Mouse (Mus musculus) midbrain, embryonic 10.5 days (tissue): ENCODE data around the gene Arsa. TPM values are rescaled to one million over a fixed set of nuclear protein-coding genes. Genes with fewer than 3 reads are reported as not detected.

ENCODE experiments used
- DNase-seq: peaks from one replicate; pipeline ENCODE4 v3.0.0-alpha.2; 2017; ENCODE audit warnings: low spot score
- H3K27ac ChIP-seq: fragments of 300-500 bp; sonication (generic); replicated peaks from 2 replicates; pipeline ENCODE4 v1.5.1; 2016; ENCODE audit warnings: mild to moderate bottlenecking
- H3K27me3 ChIP-seq: fragments of 300-500 bp; sonication (generic); 2 replicates; pipeline ENCODE4 v1.6.1; 2016; ENCODE audit warnings: low read depth, mild to moderate bottlenecking; ENCODE audit not compliant: poor library complexity, severe bottlenecking
- H3K36me3 ChIP-seq: fragments of 300-500 bp; sonication (generic); 2 replicates; pipeline ENCODE4 v1.6.1; 2016; ENCODE audit warnings: mild to moderate bottlenecking, moderate library complexity
- H3K4me1 ChIP-seq: fragments of 300-500 bp; sonication (generic); 2 replicates; pipeline ENCODE4 v1.6.1; 2016
- H3K4me3 ChIP-seq: fragments of 300-500 bp; sonication (generic); 2 replicates; pipeline ENCODE4 v1.5.1; 2016; ENCODE audit warnings: mild to moderate bottlenecking, moderate library complexity
- H3K9me3 ChIP-seq: fragments of 300-500 bp; sonication (generic); replicated peaks from 2 replicates; pipeline ENCODE4 v1.6.1; 2016; ENCODE audit warnings: mild to moderate bottlenecking
- WGBS: fragments of 180-500 bp; shearing (Covaris S2); methylation state at CpG from one replicate; pipeline ENCODE4 v1.1.7; 2016; 5-methylcytosine and 5-hydroxymethylcytosine counted together
- polyA plus RNA-seq: library from polyadenylated mRNA; unstranded; fragments of >200 nt; fragmentation: Nextera tagmentation; extraction: Ambion mirVana; gene quantifications from 2 replicates; pipeline ENCODE4 v1.2.1, GENCODE M21; 2016

Arsa gene
- 13.5 and 14.0 TPM in 2 replicates for polyA plus RNA-seq

DNA sequence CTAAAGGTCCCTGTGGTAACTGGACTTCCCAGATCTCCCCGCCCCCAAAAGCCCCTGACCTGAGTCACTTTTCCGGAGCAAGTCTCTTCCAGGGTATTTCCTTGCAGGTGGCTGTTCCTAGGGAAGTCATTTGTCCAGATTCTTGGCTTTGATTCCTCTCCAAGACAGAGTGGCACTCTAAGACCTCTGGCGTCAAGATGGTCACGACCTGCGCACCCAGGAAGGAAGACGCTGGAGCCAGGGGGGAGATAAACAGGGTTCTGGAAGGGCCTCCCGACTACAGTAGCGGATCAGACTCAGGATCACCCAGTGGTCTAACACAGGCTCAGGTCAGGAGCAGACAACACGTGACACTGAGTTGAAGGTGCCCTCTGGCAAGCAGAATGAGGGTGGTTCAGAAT is at the start of gene Arsa:
Arsa (minus strand) TSS at position 335 of the 401 bp plus-strand sequence.
- 34% methylated on average over 9 of the region's 9 CpGs for WGBS
- Histone ChIP-seq H3K27ac (peak within 1 kb of the TSS; percentile 85), H3K9me3 (no peaks in the 10 kb centered on the region), H3K4me3 (peak within 1 kb of the TSS; percentile 70), H3K4me1 (peaks cover 30% of the 10 kb centered on the region), H3K27me3 (peaks cover 19% of the 10 kb centered on the region), H3K36me3 (0 out of 2 replicates have a peak, but pooled peaks cover 2% of the 10 kb centered on the region)
- no peak for DNase-seq

DNA sequence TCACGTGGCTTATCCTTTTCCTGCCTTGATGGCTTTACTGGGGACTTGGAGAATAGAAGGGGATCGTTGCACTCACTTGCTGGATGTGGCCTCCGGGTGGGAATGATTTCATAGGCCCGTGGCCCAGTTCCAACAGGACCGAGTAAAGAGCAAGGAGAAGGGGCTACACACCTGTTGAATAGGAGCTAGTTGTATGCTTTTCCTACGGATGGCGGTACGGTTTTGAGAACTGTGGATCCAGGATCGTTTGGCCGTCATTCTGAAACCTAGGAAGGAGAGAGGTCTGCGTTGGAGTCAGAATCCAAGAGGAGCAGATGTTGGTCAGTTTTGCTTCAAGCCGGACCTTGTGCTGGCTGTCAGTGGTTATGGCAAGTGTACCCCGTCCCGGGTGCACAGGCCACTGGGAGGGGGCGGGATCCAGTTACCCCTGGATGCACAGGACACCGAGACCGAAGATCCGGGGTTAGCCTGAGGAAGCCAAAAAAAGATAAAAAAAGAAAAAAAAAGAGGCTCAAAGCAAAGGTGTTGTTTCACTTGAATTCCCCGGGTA is 49.6 kb upstream of the Arsa start:
- DNase-seq, result no peak
- H3K9me3 ChIP-seq, result no peaks in the 10 kb centered on the region
- peaks cover 52% of the 10 kb centered on the region for H3K27me3 ChIP-seq
- no peak overlapping the region for H3K27ac ChIP-seq
- no peak overlapping the region for H3K4me3 ChIP-seq
- H3K36me3 ChIP-seq, result peaks cover 5% of the 10 kb centered on the region; the same call in 1 of the 2 replicates
- H3K4me1 ChIP-seq, result peaks cover 18% of the 10 kb centered on the region
- 91% methylated on average over 19 of the region's 19 CpGs for WGBS

DNA sequence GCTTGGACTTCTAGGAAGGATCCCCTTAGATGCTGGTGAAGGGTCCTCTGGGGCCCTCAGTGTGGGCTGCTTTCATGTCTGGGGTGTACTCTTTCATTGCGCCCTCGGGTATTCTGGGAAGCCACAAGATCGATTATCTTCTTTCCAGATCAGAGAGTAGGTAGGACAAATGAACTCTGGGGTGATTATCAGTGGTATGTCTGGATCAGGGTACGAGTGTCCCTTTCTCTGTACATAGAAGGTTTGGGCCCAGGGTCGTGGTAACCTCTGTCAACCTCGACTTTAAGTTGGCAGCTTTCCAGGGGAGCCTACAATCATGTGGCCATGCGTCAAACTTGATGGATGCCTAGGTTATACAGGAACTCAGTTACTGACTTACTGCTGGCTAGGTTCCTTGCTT is 48.7 kb upstream of the Arsa start:
- no peak for DNase-seq
- Histone ChIP-seq H3K4me3 (no peak overlapping the region), H3K27me3 (peaks cover 52% of the 10 kb centered on the region), H3K36me3 (peaks cover 5% of the 10 kb centered on the region; the same call in 1 of the 2 replicates), H3K9me3 (no peaks in the 10 kb centered on the region), H3K4me1 (peaks cover 16% of the 10 kb centered on the region), H3K27ac (no peak overlapping the region)
- 89% methylated on average over 7 of the region's 7 CpGs for WGBS

DNA sequence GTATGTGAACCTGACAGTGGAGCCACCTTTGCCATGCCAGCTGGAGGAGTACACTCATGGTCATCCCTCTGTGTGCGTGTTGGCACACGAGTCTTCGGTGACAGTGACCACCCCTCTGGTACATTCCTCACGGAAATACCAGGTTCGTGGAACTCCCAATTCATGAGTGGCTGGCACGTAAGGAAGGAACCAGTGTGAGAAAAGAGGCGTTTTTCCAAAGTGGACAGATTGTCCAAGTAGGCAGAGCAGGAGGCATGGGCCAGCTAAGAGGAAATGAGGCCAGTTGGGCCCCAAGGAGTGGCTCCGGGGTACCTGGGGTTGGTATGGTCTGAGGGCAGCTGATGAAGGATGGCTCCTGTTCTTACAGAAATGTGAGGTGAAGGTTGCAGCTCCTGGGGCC is 48.2 kb upstream of the Arsa start:
- H3K4me3 ChIP-seq, result no peak overlapping the region
- DNase-seq, result no peak
- no peaks in the 10 kb centered on the region for H3K9me3 ChIP-seq
- peaks cover 52% of the 10 kb centered on the region for H3K27me3 ChIP-seq
- 93% methylated on average over 8 of the region's 8 CpGs for WGBS
- H3K36me3 ChIP-seq, result peaks cover 5% of the 10 kb centered on the region; the same call in 1 of the 2 replicates
- peaks cover 16% of the 10 kb centered on the region for H3K4me1 ChIP-seq
- no peak overlapping the region for H3K27ac ChIP-seq

DNA sequence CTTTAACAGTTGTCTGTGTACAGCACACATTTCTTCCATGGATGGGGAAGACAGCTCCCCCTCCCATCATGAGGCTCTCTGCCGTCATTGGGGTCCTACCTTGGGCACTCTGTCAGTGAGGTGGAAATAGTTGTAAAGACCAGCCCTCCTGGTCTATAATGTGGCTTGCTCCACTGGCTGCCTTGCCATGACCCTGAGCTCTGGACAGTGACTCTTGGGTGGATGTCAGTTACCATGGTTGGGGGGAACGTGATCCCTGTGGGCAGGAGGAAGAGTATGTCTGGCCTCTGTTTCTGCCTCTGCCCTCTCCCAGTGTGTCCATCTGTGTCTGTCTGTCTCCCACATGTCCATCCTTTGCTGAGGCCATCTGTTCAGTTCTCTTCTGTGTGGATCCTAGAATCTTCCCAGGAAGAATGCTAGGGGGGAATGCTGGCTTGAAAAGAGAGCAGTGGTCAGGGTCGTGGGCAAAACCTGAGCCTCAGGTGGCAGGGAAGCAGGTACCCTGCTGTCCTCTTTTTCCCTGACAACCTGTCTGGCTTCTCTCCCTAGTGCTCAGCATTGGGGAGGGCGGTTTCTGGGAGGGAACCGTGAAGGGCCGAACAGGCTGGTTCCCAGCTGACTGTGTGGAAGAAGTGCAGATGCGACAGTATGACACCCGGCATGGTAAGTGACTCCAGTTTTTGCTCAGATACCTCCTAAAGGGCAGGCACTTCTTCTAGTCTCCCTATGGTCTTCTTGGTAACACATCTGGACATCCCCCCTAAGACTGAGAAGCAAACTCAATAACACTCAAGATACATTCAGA is 47.6 kb upstream of the Arsa start:
- H3K4me1 ChIP-seq, result peaks cover 13% of the 10 kb centered on the region
- no peak overlapping the region for H3K27ac ChIP-seq
- WGBS, result 73% methylated on average over 8 of the region's 8 CpGs
- no peak for DNase-seq
- peaks cover 5% of the 10 kb centered on the region; the same call in 1 of the 2 replicates for H3K36me3 ChIP-seq
- no peaks in the 10 kb centered on the region for H3K9me3 ChIP-seq
- H3K27me3 ChIP-seq, result peaks cover 53% of the 10 kb centered on the region
- peak overlapping the region; percentile 69 for H3K4me3 ChIP-seq

DNA sequence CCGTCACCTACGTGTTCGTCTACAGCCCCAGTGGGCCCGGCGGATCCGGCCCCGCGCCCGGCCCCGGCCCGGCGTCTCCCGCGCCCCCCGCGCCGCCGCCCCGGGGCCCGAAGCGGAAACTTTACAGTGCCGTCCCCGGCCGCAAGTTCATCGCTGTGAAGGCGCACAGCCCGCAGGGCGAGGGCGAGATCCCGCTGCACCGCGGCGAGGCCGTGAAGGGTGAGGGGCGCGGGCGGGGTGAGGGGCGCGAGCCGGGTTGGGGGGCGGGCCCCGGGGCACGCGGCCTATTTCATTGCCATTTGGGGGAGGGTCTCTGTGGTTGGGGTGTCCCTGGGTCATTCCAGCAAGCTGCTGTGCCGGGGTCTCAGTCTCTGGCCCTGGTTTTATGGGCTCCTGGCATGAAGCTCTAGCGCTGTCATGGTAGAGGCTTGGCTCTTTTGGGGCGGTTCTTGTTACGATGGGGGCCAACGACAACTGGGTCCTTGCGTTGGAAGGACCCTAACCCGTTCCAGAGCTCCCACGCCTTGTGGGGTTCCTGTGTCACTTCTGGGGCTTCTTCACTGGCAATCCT is 46.9 kb upstream of the Arsa start:
- Histone ChIP-seq H3K27me3 (peaks cover 53% of the 10 kb centered on the region), H3K9me3 (no peaks in the 10 kb centered on the region), H3K36me3 (peaks cover 5% of the 10 kb centered on the region; the same call in 1 of the 2 replicates), H3K4me1 (peaks cover 13% of the 10 kb centered on the region), H3K27ac (no peak overlapping the region; the same call in 1 of the 2 replicates), H3K4me3 (peak overlapping the region; percentile 69)
- WGBS, result 2% methylated on average over 52 of the region's 52 CpGs
- DNase-seq, result peak; percentile 44

DNA sequence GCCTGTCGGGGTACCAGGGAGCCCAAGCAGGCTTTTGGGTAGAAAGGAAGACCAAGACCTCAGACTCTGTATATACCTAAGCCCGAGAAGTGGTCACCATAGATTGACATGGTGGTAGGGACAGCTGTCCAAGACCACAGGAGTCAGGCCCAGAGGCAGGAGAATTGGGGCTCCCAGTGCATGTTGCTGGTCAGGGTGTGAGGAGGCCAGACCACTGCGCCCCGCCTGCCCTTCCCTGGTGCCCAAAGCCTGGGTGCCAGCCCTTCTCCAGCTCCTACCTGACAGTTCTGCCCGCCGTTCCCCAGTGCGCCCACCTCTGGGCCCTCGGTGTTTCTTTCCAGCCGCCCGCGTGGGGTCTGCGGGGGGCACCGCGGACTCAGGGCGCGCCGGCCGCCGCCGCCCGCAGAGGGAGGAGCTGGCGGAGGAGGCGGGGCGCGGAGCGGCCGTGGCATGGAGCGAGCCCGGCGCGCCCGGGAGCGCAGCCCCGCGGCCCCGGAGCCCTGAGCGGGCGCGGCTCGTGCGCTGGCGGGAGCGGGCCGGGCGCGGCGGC is 46.1 kb upstream of the Arsa start:
- H3K27ac ChIP-seq, result no peak overlapping the region
- peaks cover 13% of the 10 kb centered on the region for H3K4me1 ChIP-seq
- H3K9me3 ChIP-seq, result no peaks in the 10 kb centered on the region
- H3K36me3 ChIP-seq, result peaks cover 5% of the 10 kb centered on the region; the same call in 1 of the 2 replicates
- WGBS, result 10% methylated on average over 37 of the region's 47 CpGs
- DNase-seq, result peak; percentile 36
- H3K27me3 ChIP-seq, result peaks cover 53% of the 10 kb centered on the region
- peak overlapping the region; percentile 69 for H3K4me3 ChIP-seq

DNA sequence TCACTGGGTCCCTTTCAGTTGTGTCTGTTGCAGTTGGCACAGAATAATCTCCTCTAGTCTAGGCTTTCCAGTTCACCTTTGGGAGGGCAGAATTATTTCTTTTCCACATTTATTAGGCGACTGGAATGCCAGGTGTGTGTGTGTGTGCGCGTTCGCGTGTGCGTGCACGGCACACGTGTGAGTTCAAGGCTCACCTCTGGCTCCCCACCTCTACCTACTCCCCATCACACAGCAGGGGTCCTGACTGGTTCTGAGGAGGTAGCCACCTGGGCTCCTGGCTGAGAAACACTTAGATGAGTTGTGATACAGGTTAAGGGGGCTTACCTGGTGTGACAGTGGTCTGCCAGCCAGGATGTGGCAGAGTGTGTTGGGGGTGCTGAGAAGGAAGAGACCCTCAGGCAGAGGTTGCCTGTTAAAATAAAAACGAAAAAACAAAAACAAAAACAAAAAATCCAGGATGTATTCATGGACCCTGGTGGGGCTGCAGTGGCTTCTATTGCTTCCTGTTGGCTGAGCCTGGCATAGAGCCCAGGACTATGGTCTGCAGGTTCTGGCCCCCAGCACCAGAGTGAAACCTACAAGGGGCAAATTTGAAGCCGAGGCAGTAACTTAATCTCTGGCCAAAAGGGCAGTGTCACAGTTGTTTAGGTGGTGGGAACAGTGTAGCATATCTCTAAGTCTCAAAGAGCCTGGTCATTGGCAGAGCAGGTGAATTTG is 45.5 kb upstream of the Arsa start:
- no peak for DNase-seq
- H3K36me3 ChIP-seq, result peaks cover 5% of the 10 kb centered on the region; the same call in 1 of the 2 replicates
- WGBS, result 88% methylated on average over 10 of the region's 10 CpGs
- peaks cover 53% of the 10 kb centered on the region for H3K27me3 ChIP-seq
- peak overlapping the region; percentile 69; the same call in 1 of the 2 replicates for H3K4me3 ChIP-seq
- H3K9me3 ChIP-seq, result no peaks in the 10 kb centered on the region
- no peak overlapping the region for H3K27ac ChIP-seq
- peaks cover 13% of the 10 kb centered on the region for H3K4me1 ChIP-seq

DNA sequence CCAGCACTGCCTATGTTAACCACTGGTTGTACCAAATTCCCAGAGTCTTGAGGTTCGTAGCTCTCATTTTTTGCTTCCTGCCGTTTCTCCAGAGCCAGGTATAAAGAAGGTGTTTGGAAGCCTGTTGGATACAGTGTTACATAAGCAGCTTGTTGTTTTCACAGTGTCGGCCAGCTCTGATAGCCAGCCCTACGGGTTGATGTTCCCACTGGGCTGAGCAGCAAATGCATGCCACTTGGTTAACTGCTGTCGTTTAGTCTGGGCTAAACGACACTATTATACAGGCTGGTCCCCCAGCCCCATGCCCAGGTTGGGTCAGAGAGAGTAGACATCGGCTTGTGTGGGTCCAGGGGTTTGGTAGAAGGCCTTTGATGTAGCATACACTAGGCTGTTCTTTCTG is 44.7 kb upstream of the Arsa start:
- H3K27ac ChIP-seq, result no peak overlapping the region
- no peak overlapping the region for H3K4me3 ChIP-seq
- no peaks in the 10 kb centered on the region for H3K9me3 ChIP-seq
- 81% methylated on average over 7 of the region's 7 CpGs for WGBS
- H3K27me3 ChIP-seq, result peaks cover 53% of the 10 kb centered on the region
- no peak for DNase-seq
- H3K4me1 ChIP-seq, result peaks cover 13% of the 10 kb centered on the region
- H3K36me3 ChIP-seq, result peaks cover 4% of the 10 kb centered on the region; the same call in 1 of the 2 replicates

DNA sequence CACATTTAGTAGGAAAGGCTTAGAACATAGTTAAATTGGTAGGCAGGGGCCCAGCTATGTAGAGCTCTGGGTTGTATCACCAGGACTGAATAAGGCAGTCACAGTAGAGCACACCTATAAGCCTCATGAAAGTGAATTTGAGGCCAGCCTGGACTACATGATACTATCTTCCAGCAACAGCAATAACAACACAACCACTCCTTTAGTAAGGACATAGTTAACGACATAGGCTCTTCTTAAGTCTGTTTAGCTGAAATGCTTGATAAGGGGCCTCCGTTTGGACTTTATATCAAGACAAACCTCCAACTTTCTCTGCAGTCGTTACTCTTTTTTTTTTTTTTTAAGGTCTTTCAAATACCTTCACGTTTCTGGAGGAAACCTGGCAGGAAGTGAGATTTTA is 35.5 kb upstream of the Arsa start:
- Histone ChIP-seq H3K36me3 (peaks cover 4% of the 10 kb centered on the region), H3K27ac (no peak overlapping the region), H3K4me3 (no peak overlapping the region), H3K27me3 (no peaks in the 10 kb centered on the region), H3K9me3 (no peaks in the 10 kb centered on the region), H3K4me1 (peaks cover 10% of the 10 kb centered on the region; the same call in 1 of the 2 replicates)
- DNase-seq, result no peak
- WGBS, result 80% methylated on average over 4 of the region's 4 CpGs

DNA sequence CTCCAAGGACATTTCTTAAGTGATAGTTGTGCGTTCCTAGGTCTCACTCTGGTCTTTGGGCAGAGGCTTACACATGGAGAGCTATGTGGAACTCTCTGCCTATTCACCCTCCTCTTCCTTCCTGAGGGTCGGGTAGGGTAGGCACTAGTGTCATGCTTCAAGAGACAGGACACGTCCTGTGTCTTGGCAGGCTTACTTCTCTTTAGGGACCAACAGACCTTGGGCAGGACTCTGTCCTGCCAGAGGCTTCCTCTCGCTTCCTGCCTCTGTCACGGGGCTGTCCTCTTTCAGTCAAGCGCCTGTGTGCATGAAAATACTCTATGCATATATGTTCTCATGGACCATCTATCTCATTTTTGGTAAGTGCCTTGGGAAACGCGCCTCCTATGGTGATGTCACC is 30.5 kb upstream of the Arsa start:
- DNase-seq, result no peak
- Histone ChIP-seq H3K27ac (no peak overlapping the region), H3K4me1 (no peaks in the 10 kb centered on the region), H3K4me3 (no peak overlapping the region), H3K9me3 (no peaks in the 10 kb centered on the region), H3K36me3 (peaks cover 33% of the 10 kb centered on the region), H3K27me3 (no peaks in the 10 kb centered on the region)
- 91% methylated on average over 8 of the region's 8 CpGs for WGBS

DNA sequence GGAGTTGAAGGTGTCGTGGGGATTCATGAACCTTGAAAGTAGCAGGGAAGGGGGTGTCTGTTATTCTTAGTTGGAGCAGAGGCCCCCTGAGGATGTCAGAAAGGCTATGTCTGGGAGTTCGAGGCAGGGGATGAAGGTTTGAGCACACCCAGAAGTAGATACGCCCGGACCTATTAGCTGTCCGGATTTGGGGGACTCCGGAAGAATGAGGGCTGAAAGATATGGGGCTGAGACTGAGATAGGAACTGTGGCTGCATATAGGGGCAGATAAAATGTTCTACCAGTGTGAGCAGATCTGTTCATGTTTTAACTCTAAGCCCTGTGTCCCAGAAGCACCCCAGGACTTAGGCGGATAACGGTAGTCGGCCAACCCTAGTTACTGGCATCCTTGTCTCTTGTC is 27.6 kb upstream of the Arsa start:
- peaks cover 33% of the 10 kb centered on the region for H3K36me3 ChIP-seq
- 94% methylated on average over 9 of the region's 9 CpGs for WGBS

More for the DNA sequence above, 27.6 kb upstream of the Arsa start:
- no peaks in the 10 kb centered on the region for H3K9me3 ChIP-seq
- no peak overlapping the region for H3K4me3 ChIP-seq
- peaks cover 11% of the 10 kb centered on the region for H3K4me1 ChIP-seq
- peaks cover 23% of the 10 kb centered on the region for H3K27me3 ChIP-seq
- DNase-seq, result no peak
- no peak overlapping the region for H3K27ac ChIP-seq
